Mouse (Mus musculus) CD4-positive naive resting alpha-beta T cell, adult 57 days (primary cell): ENCODE measurements around the gene Anxa9. TPM values are rescaled to one million over a fixed set of nuclear protein-coding genes. Genes with fewer than 3 reads are reported as not detected.

Source experiments
- total RNA-seq: library from RNA; stranded (reverse); gene quantifications from one replicate; pipeline ENCODE4 v1.2.4, GENCODE M21; 2023

Anxa9 gene
- 0.71 TPM for total RNA-seq

DNA sequence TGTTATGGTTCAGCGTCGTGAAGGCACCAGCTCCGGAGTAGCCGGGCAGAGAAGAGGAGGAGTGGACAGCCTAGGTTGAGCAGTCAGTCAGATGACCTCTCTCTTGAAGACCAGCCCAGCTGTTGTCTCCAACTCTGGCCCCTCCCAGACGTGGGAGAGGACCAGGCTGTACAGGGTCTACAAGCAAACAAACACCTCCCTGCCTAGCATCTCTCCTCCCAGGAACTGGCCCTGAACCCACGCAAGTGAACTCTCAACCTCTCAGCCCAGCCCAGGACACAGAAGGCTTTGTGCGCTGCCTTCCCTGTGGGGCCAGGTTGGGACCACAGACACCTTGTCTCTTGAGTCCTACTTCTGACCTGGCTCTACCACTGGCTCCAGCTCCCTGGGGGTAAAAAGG, at the start of gene Anxa9:
Gene Anxa9, minus strand, starts transcription at position 77 of the 400 bp plus-strand sequence.

DNA sequence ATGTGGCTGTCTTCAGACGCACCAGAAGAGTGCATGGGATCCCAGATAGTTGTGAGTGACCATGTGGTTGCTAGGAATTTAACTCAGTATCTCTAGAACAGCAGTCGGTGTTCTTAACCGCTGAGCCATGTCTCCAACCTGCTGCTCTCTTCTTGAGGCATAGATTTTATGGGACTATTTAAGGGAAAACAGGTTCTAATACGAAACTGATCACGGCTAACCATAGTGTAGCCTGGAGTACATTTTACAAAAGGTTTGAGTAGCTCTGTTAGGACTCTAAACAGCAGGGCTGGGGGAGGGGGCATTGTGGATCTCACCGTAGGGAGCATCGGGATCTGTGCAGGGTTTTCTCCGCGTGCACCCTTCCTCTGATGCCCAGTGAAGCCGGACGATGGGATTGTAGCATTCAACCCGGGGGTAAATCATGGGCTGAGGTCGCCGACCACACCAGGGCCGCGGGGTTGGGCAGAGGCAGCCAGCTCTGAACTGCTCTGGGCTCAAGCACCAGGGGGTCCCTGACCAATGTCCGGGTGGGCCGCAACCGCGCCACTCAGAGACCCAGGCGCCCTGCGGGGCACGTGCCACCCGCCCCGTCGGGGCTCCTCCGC, 7.6 kb upstream of the Anxa9 start, which contains the start of gene Cers2:
Gene Cers2, plus strand, starts transcription at position 306 of the 608 bp plus-strand sequence.

DNA sequence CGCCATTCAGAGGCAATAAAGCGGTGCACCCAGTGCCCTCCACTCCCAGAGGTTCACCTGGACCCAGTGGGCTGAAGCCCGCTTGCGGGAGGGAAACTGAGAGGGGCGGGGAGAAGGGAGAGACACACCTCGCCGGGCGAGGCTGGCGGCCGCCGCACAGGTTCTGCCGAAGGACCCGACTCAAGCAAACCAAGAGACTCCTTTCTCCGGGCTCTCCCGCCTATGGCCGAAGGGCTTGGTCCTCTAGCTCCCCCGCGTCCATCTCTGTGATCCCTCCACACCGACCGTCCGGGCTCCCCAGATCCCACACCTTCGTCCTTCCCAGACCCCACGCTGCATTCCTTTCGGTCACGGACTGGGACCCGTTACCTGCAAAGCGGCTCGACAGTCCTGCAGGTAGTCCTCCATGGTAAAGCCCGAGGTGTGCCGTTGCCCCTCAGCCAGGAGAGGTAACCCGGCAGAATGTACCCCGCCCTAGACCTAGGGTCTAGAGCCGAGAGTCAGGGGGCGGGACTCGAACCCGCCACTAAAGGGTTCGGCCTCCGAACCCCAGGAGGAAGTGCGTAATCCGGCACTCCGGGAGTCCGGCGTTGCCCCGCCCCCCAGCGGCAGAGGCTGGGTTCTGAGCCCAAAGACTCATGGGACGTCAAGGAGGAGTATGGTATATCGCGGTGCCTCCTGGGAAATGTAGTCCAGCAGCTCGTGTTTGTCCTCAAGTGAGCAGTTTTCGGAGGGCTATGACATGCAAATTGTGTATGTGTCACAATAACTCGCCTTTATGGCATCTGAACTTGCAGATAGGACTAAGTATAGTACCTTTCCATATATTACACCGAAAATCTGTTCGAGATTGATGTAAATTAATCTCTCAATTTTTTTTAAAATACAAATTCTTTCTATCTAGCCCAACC, 25.5 kb downstream of the Anxa9 start, which contains the start of the genes Mindy1 and Prune1:
Gene Mindy1, plus strand, starts transcription at position 130 of the 911 bp plus-strand sequence.
Gene Prune1, minus strand, starts transcription at position 861 of the 911 bp plus-strand sequence.

GRCm38 (mm10) chr3:95250783-95251424, 56.1 kb downstream of the Anxa9 start, which contains the start of gene Bnipl:
Gene Bnipl (minus strand): TSS chr3:95251193.

Other genes with a start within 250 kb of the Anxa9 start
- 43.9 TPM for gene Pip5k1a, start 200.2 kb downstream of the Anxa9 start, total RNA-seq
- 46.8 TPM for gene Vps72, start 196.2 kb downstream of the Anxa9 start, total RNA-seq
- gene Tmod4, start 182.7 kb downstream of the Anxa9 start, total RNA-seq: 1.7 TPM
- 91.4 TPM for gene Scnm1, start 173.2 kb downstream of the Anxa9 start, total RNA-seq
- 6.5 TPM for gene Lysmd1, start 173.1 kb downstream of the Anxa9 start, total RNA-seq
- gene Tnfaip8l2, start 164.8 kb downstream of the Anxa9 start, total RNA-seq: 102 TPM
- gene Sema6c, start 146.7 kb downstream of the Anxa9 start, total RNA-seq: 2.5 TPM
- 67.0 TPM for gene Gabpb2, start 89.3 kb downstream of the Anxa9 start, total RNA-seq
- 244 TPM for gene Cdc42se1, start 78.4 kb downstream of the Anxa9 start, total RNA-seq
- gene Mllt11, start 75.0 kb downstream of the Anxa9 start, total RNA-seq: 7.0 TPM
- not detected for gene Gm128, start 65.6 kb downstream of the Anxa9 start, total RNA-seq
- gene Bnipl, start 56.0 kb downstream of the Anxa9 start, total RNA-seq: not detected
- 20.9 TPM for gene Mindy1, start 25.8 kb downstream of the Anxa9 start, total RNA-seq
- 8.8 TPM for gene Prune1, start 25.1 kb downstream of the Anxa9 start, total RNA-seq
- gene Cers2, start 7.6 kb upstream of the Anxa9 start, total RNA-seq: 106 TPM
- gene Setdb1, start 50.0 kb upstream of the Anxa9 start, total RNA-seq: 33.3 TPM
- gene 4930558C23Rik, start 95.7 kb upstream of the Anxa9 start, total RNA-seq: not detected
- gene Arnt, start 127.2 kb upstream of the Anxa9 start, total RNA-seq: 74.5 TPM
- 1.5 TPM for gene Ctsk, start 192.1 kb upstream of the Anxa9 start, total RNA-seq
- gene Ctss, start 219.6 kb upstream of the Anxa9 start, total RNA-seq: 108 TPM